Mouse (Mus musculus) heart, postnatal 0 days (tissue): ENCODE results near the gene Slc6a4. TPM values are rescaled to one million over a fixed set of nuclear protein-coding genes. Genes with fewer than 3 reads are reported as not detected.
A peak's percentile ranks its signal among the peaks of the same experiment; 100 is the strongest.
"Not testable (repeated sequence)": the region's sequence is repeated elsewhere in the genome, so short reads cannot be mapped to it uniquely, and the experiment has no call there.

Source experiments
- ATAC-seq: fragments of 200-750 bp; cut with Nextera tagmentation; 2 replicates; pipeline ENCODE4 v1.8.0; 2017; ENCODE audit warnings: low read depth, moderate number of reproducible peaks, moderate library complexity; ENCODE audit not compliant: insufficient read depth
- DNase-seq: peaks from one replicate; pipeline ENCODE4 v3.0.0-alpha.2; 2016; ENCODE audit warnings: low spot score
- H3K27ac ChIP-seq: fragments of 300-500 bp; sonication (generic); 2 replicates; pipeline ENCODE4 v1.5.1; 2014; ENCODE audit warnings: low read depth, mild to moderate bottlenecking
- H3K27me3 ChIP-seq: fragments of 300-500 bp; sonication (generic); 2 replicates; pipeline ENCODE4 v1.6.1; 2014; ENCODE audit warnings: low read length, mixed read lengths; ENCODE audit not compliant: control insufficient read depth, insufficient read depth
- H3K36me3 ChIP-seq: fragments of 300-500 bp; sonication (generic); replicated peaks from 2 replicates; pipeline ENCODE4 v1.6.1; 2014; ENCODE audit warnings: low read length, mixed read lengths; ENCODE audit not compliant: control insufficient read depth, insufficient read depth
- H3K4me1 ChIP-seq: fragments of 300-500 bp; sonication (generic); 2 replicates; pipeline ENCODE4 v1.6.1; 2014; ENCODE audit warnings: antibody characterized with exemption; ENCODE audit not compliant: control insufficient read depth, insufficient read depth
- H3K4me2 ChIP-seq: fragments of 300-500 bp; sonication (generic); 2 replicates; pipeline ENCODE4 v1.6.1; 2014; ENCODE audit warnings: low read depth, mild to moderate bottlenecking, low read length, moderate library complexity
- H3K4me3 ChIP-seq: fragments of 300-500 bp; sonication (generic); 2 replicates; pipeline ENCODE4 v1.5.1; 2014; ENCODE audit warnings: low read depth, low read length
- H3K9ac ChIP-seq: fragments of 300-500 bp; sonication (generic); replicated peaks from 2 replicates; pipeline ENCODE4 v1.6.1; 2014; ENCODE audit warnings: low read depth, low read length, mixed read lengths
- H3K9me3 ChIP-seq: fragments of 300-500 bp; sonication (generic); replicated peaks from 2 replicates; pipeline ENCODE4 v1.6.1; 2016; ENCODE audit warnings: low read length; ENCODE audit not compliant: control insufficient read depth
- CTCF ChIP-seq: IDR thresholded peaks from 2 replicates; pipeline ENCODE4 v1.5.1; 2016; ENCODE audit warnings: antibody characterized with exemption, control low read depth, low read depth
- EP300 ChIP-seq: IDR thresholded peaks from 2 replicates; pipeline ENCODE4 v1.6.1; 2016; ENCODE audit warnings: antibody characterized with exemption, low read depth
- WGBS: fragments of 180-500 bp; shearing (Covaris S2); extraction: QIAGEN DNeasy Blood & Tissue Kit; methylation state at CpG from one replicate; pipeline ENCODE4 v1.1.7; 2014; 5-methylcytosine and 5-hydroxymethylcytosine counted together
- polyA plus RNA-seq: library from polyadenylated mRNA; unstranded; fragments of >200 nt; fragmentation: Nextera tagmentation; extraction: Ambion mirVana; gene quantifications from 2 replicates; pipeline ENCODE4 v1.2.1, GENCODE M21; 2015
- total RNA-seq: library from RNA; depleted of rRNA; stranded (reverse); fragments of >200 nt; gene quantifications from 2 replicates; pipeline ENCODE4 v1.2.3, GENCODE M21; 2014; ENCODE audit warnings: low replicate concordance

The Slc6a4 gene
- total and polyA plus RNA-seq, 2 experiments from 2014 or later, result 0.71 to 1.4 TPM

GRCm38 (mm10) chr11:77041891-77042290, 43.5 kb downstream of the Slc6a4 start:
- Histone ChIP-seq H3K4me3 (no peak overlapping the region), H3K36me3 (peaks cover 18% of the 10 kb centered on the region), H3K9me3 (no peaks in the 10 kb centered on the region), H3K4me1 (no peaks in the 10 kb centered on the region), H3K4me2 (no peak overlapping the region), H3K27ac (no peak overlapping the region), H3K9ac (no peak overlapping the region), H3K27me3 (no peaks in the 10 kb centered on the region)
- TF ChIP-seq EP300, result no peak
- TF ChIP-seq CTCF, result no peak
- ATAC-seq (no peak), DNase-seq (no peak)
- 90% methylated on average over 4 of the region's 4 CpGs for WGBS

DNA sequence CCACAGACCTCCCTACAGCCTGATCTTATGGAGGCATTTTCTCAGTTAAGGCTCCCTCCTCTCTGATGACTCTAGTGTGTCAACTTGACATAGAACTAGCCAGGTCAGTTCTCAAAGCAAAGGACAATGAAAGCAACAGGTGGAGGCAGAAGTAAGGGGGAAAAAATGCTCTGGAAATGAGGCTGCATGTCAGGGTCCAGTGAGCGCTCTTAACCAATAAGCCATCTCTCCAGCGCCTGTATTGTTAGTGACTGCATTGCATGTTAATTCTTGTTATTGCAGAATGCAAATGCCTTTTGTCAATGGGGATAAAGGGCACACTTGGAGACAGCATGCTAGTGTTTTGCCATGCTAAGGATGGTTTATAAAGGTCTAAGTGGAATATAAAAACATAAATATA, 44.4 kb downstream of the Slc6a4 start:
- DNase-seq, result no peak
- Histone ChIP-seq H3K27ac (no peak overlapping the region), H3K9me3 (no peaks in the 10 kb centered on the region), H3K4me3 (no peak overlapping the region), H3K9ac (no peak overlapping the region), H3K4me2 (no peak overlapping the region), H3K27me3 (no peaks in the 10 kb centered on the region), H3K36me3 (peaks cover 24% of the 10 kb centered on the region), H3K4me1 (no peaks in the 10 kb centered on the region)
- WGBS, result 81% methylated on average over 2 of the region's 2 CpGs
- TF ChIP-seq EP300 (no peak), CTCF (no peak)
- ATAC-seq, result no peak

- no peaks in the 10 kb centered on the region for H3K9me3 ChIP-seq
- 0 out of 2 replicates have a peak, but pooled peaks cover 8% of the 10 kb centered on the region for H3K36me3 ChIP-seq
- H3K27me3 ChIP-seq, result no peaks in the 10 kb centered on the region
- H3K9ac ChIP-seq, result no peak overlapping the region
- H3K4me1 ChIP-seq, result peaks cover 5% of the 10 kb centered on the region; the same call in 1 of the 2 replicates
- H3K27ac ChIP-seq, result no peak overlapping the region
- ATAC-seq, result no peak
- peak; percentile 39 for DNase-seq
- H3K4me2 ChIP-seq, result no peak overlapping the region
- 21% methylated on average over 5 of the region's 5 CpGs for WGBS
- TF ChIP-seq EP300, result no peak
- no peak for TF ChIP-seq CTCF
- H3K4me3 ChIP-seq, result no peak overlapping the region
Observed at GRCm38 (mm10) chr11:77061951-77062350, 63.5 kb downstream of the Slc6a4 start.

DNA sequence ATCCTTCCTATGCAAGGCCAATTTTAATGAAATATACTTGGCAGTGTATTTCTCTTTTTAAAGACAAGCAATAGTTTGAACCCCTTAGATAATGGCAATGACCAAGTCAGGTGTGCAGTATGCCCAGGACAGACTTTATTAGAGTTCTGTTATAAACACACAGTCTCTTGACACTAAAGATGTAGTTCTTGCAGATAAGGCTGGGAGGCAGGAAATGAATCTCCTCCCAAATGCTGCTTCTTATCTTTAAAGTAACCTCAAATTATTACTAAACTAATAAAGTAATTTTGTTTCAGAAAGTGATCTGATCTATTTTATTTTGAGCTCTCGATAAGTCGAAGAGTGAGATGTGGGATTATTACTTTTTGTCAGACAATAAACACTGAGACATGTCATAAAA, 65.0 kb downstream of the Slc6a4 start:
- H3K4me1 ChIP-seq, result peaks cover 5% of the 10 kb centered on the region; the same call in 1 of the 2 replicates
- H3K9me3 ChIP-seq, result no peaks in the 10 kb centered on the region
- H3K4me3 ChIP-seq, result no peak overlapping the region
- WGBS, result 80% methylated on average over 2 of the region's 2 CpGs
- H3K27me3 ChIP-seq, result no peaks in the 10 kb centered on the region
- ATAC-seq (no peak), DNase-seq (no peak)
- TF ChIP-seq CTCF (no peak), EP300 (no peak)
- H3K36me3 ChIP-seq, result 0 out of 2 replicates have a peak, but pooled peaks cover 8% of the 10 kb centered on the region
- H3K4me2 ChIP-seq, result no peak overlapping the region
- no peak overlapping the region for H3K27ac ChIP-seq
- no peak overlapping the region for H3K9ac ChIP-seq

DNA sequence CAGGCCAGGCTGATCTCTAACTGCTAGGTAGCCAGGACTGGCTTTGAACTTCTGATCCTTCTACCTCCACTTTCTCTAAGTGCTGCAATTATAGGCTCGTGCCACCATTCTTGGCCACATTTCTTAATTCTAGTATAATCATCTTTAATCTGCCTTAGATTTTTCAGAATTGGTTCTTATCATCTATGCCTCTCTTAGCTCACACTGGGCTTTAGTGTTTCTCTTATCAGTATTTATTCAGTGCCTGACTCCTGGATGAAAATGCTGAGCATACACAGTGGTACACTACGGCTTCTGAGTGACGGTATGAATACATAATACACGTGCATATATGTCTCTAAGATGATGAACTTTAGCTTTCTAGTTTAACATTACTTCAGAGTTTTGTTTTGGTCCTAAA, 70.4 kb downstream of the Slc6a4 start:
- Histone ChIP-seq H3K9me3 (no peaks in the 10 kb centered on the region), H3K36me3 (peaks cover 8% of the 10 kb centered on the region; the same call in 1 of the 2 replicates), H3K9ac (no peak overlapping the region), H3K27me3 (no peaks in the 10 kb centered on the region), H3K4me1 (no peaks in the 10 kb centered on the region; the same call in 1 of the 2 replicates), H3K4me3 (no peak overlapping the region), H3K27ac (no peak overlapping the region), H3K4me2 (no peak overlapping the region)
- no peak for DNase-seq
- ATAC-seq, result no peak
- TF ChIP-seq CTCF (no peak), EP300 (no peak)
- WGBS, result 67% methylated on average over 4 of the region's 4 CpGs

GRCm38 (mm10) chr11:77070721-77071120, 72.3 kb downstream of the Slc6a4 start:
- Histone ChIP-seq H3K4me3 (no peak overlapping the region), H3K4me1 (no peaks in the 10 kb centered on the region), H3K27ac (no peak overlapping the region), H3K27me3 (no peaks in the 10 kb centered on the region), H3K9me3 (no peaks in the 10 kb centered on the region), H3K9ac (no peak overlapping the region), H3K36me3 (peaks cover 25% of the 10 kb centered on the region), H3K4me2 (no peak overlapping the region)
- DNase-seq (no peak), ATAC-seq (no peak)
- peak; percentile 39; the same call in 1 of the 2 replicates for TF ChIP-seq CTCF
- TF ChIP-seq EP300, result no peak
- WGBS, result 74% methylated on average over 4 of the region's 4 CpGs

GRCm38 (mm10) chr11:77077331-77077730, 78.9 kb downstream of the Slc6a4 start:
- ATAC-seq, H3K4me1 ChIP-seq: not testable (repeated sequence)

More at GRCm38 (mm10) chr11:77077331-77077730, 78.9 kb downstream of the Slc6a4 start:
- Histone ChIP-seq H3K9ac (peak overlapping the region; percentile 70), H3K27me3 (0 out of 2 replicates have a peak, but pooled peaks cover 14% of the 10 kb centered on the region), H3K4me2 (peak overlapping the region; percentile 84), H3K27ac (peak overlapping the region; percentile 81; the same call in 1 of the 2 replicates), H3K36me3 (peaks cover 27% of the 10 kb centered on the region), H3K4me3 (peak overlapping the region; percentile 95)
- not testable (repeated sequence) for H3K9me3 ChIP-seq, DNase-seq
- WGBS, result 60% methylated on average over 4 of the region's 4 CpGs
